Mouse (Mus musculus) midbrain, embryonic 12.5 days (tissue): ENCODE measurements around the gene Jade1. TPM values are rescaled to one million over a fixed set of nuclear protein-coding genes. Genes with fewer than 3 reads are reported as not detected.

Experiments
- ATAC-seq: fragments of 200-750 bp; cut with Nextera tagmentation; 2 replicates; pipeline ENCODE4 v1.8.0; 2017; ENCODE audit warnings: low read depth, moderate TSS enrichment, moderate library complexity; ENCODE audit not compliant: low FRiP score
- H3K27ac ChIP-seq: fragments of 300-500 bp; sonication (generic); replicated peaks from 2 replicates; pipeline ENCODE4 v1.5.1; 2016; ENCODE audit warnings: mild to moderate bottlenecking
- H3K27me3 ChIP-seq: fragments of 300-500 bp; sonication (generic); 2 replicates; pipeline ENCODE4 v1.6.1; 2016; ENCODE audit warnings: mild to moderate bottlenecking
- H3K36me3 ChIP-seq: fragments of 300-500 bp; sonication (generic); 2 replicates; pipeline ENCODE4 v1.6.1; 2016
- H3K4me1 ChIP-seq: fragments of 300-500 bp; sonication (generic); 2 replicates; pipeline ENCODE4 v1.6.1; 2016
- H3K4me2 ChIP-seq: fragments of 300-500 bp; sonication (generic); replicated peaks from 2 replicates; pipeline ENCODE4 v1.6.1; 2016; ENCODE audit warnings: mild to moderate bottlenecking, moderate library complexity
- H3K4me3 ChIP-seq: fragments of 300-500 bp; sonication (generic); 2 replicates; pipeline ENCODE4 v1.5.1; 2016; ENCODE audit warnings: mild to moderate bottlenecking
- H3K9ac ChIP-seq: fragments of 300-500 bp; sonication (generic); replicated peaks from 2 replicates; pipeline ENCODE4 v1.6.1; 2016; ENCODE audit warnings: mild to moderate bottlenecking, moderate library complexity
- H3K9me3 ChIP-seq: fragments of 300-500 bp; sonication (generic); 2 replicates; pipeline ENCODE4 v1.6.1; 2016; ENCODE audit warnings: mild to moderate bottlenecking
- WGBS: fragments of 180-500 bp; shearing (Covaris S2); methylation state at CpG from one replicate; pipeline ENCODE4 v1.1.7; 2016; 5-methylcytosine and 5-hydroxymethylcytosine counted together
- polyA plus RNA-seq: library from polyadenylated mRNA; unstranded; fragments of >200 nt; fragmentation: Nextera tagmentation; extraction: Ambion mirVana; gene quantifications from 2 replicates; pipeline ENCODE4 v1.2.1, GENCODE M21; 2016

Gene Jade1
- polyA plus RNA-seq, 1 experiment from 2014 or later: 19.5 TPM

DNA sequence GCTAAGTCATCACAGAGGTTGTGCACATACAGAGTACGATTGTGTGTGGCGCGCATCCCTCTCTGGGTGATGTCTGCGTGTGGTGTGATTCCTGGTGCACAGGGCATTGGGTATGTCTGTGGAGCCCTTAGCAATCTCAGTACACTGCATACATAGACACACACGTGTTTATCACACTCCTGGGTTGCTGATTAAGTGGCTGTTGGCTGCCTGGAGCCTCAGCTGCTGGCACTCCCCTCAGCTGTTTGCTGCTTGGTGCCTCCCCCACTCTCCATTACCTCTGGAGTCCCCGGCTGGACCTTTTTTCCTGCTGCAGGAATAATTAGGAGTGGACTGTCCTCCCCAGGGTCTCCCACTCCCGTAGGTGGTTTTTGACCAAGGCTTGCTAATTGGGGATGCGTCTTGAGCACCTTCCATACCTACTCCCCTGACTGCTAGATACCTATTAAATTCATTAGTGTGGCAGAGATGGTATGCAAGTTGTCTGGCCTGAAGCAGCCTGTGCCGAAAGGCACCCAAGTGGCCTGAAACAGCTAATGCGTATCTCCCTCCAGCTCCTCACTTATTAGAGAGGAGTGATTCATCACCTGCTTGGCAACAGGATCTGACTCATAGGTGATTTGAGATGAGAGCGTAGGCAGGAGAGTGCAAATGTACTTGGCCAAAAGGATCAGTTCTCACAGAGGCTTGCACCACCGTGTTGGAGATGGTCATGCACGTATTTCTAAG, 50.2 kb downstream of the Jade1 start:
- H3K27me3 ChIP-seq: no peaks in the 10 kb centered on the region
- peaks cover 16% of the 10 kb centered on the region for H3K4me1 ChIP-seq
- WGBS: 87% methylated on average over 13 of the region's 13 CpGs
- 0 out of 2 replicates have a peak overlapping the region, but pooled peaks have one; percentile 12 for H3K27ac ChIP-seq
- no peak overlapping the region for H3K9ac ChIP-seq
- no peak overlapping the region for H3K4me3 ChIP-seq
- H3K36me3 ChIP-seq: peaks cover 38% of the 10 kb centered on the region
- H3K9me3 ChIP-seq: no peaks in the 10 kb centered on the region
- ATAC-seq: peak; percentile 59
- H3K4me2 ChIP-seq: no peak overlapping the region

DNA sequence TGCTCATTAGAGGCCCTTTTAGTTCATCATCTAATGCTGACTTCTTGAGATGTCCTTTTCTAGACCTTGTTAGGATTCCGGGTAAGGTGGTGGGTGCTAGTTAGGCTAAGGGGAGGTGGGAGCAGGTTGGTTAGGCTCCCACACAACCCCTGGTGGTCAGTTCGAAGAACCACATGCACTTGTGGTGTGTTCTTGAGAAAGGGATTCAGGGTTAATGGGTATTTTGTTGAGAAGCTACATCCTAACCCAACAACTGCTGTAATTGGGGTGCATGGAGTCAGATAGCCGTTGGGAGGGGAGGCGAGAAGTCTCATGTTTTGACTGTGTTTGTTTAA, 50.8 kb downstream of the Jade1 start:
- H3K36me3 ChIP-seq: peaks cover 44% of the 10 kb centered on the region
- ATAC-seq: no peak
- no peaks in the 10 kb centered on the region for H3K27me3 ChIP-seq
- peaks cover 16% of the 10 kb centered on the region for H3K4me1 ChIP-seq
- H3K9ac ChIP-seq: no peak overlapping the region
- H3K4me2 ChIP-seq: no peak overlapping the region
- H3K27ac ChIP-seq: no peak overlapping the region
- H3K9me3 ChIP-seq: no peaks in the 10 kb centered on the region
- 88% methylated on average over 4 of the region's 4 CpGs for WGBS
- no peak overlapping the region for H3K4me3 ChIP-seq

DNA sequence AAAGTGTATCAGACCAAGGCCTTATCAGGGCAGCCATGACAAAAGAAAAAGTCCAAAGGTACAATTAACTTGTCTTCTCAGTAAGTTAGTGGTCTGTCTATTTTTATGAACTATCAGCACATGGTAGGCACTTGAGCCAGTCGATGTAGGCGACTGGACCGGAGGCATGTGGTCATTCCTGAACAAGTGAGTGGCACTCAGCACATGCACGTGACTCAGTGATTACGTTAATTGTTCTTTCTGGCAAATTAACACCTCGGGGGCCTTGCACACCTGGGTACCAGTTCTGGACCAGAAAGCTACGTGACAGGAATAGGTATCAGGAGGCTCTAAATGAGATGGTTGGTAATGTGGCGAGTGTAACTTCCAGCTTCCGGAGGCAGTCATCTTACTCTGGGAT, 51.5 kb downstream of the Jade1 start:
- no peaks in the 10 kb centered on the region for H3K9me3 ChIP-seq
- no peak overlapping the region for H3K4me2 ChIP-seq
- no peak overlapping the region for H3K9ac ChIP-seq
- H3K27me3 ChIP-seq: no peaks in the 10 kb centered on the region
- peaks cover 16% of the 10 kb centered on the region for H3K4me1 ChIP-seq
- WGBS: 88% methylated on average over 9 of the region's 9 CpGs
- no peak overlapping the region for H3K27ac ChIP-seq
- H3K36me3 ChIP-seq: peaks cover 51% of the 10 kb centered on the region
- ATAC-seq: no peak
- no peak overlapping the region for H3K4me3 ChIP-seq

DNA sequence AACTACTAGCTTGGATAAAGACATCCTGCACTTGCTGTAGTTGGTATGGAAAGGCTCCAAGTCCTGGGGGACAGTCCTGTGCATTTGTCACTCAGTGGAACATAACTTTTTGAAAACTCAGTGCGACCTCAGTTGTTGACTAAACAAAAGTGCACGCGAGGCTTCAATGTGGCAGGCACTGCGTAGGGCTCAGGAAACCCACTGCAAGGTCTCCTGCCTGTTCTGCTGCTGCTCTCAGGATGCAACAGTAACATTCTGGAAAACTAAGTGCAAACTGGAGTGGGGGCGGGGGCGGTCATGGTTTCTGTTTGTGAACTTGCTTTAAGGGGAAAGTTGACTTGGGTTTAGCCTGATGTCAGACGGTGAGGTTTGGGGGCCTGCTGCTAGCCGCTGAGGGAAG, 51.9 kb downstream of the Jade1 start:
- Histone ChIP-seq H3K4me1 (peaks cover 16% of the 10 kb centered on the region), H3K9me3 (no peaks in the 10 kb centered on the region), H3K9ac (no peak overlapping the region), H3K27me3 (no peaks in the 10 kb centered on the region), H3K36me3 (peaks cover 54% of the 10 kb centered on the region), H3K27ac (no peak overlapping the region), H3K4me3 (no peak overlapping the region), H3K4me2 (no peak overlapping the region)
- no peak for ATAC-seq
- 93% methylated on average over 8 of the region's 8 CpGs for WGBS

DNA sequence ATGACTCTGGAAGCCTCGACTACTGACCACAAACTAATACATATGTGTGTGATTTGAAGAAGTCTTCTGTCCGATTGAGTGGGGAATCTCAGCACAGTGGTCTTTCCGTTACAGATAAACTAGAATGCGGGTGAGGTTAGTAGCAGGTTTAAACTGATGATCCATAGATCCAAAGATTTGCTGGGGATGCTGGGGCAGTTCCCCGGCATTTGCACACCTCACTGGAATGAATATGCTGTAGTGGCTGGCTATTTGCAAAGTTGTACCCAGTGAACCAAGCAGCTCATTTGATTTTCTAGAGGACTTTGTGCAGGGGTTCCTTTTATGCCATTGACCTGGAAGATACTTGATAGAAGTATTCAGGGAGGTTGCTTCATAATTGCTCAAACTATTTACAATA, 53.5 kb downstream of the Jade1 start:
- Histone ChIP-seq H3K4me2 (no peak overlapping the region), H3K9ac (no peak overlapping the region), H3K36me3 (peaks cover 65% of the 10 kb centered on the region), H3K4me1 (peaks cover under 1% of the 10 kb centered on the region), H3K9me3 (no peaks in the 10 kb centered on the region), H3K4me3 (no peak overlapping the region), H3K27ac (no peak overlapping the region), H3K27me3 (no peaks in the 10 kb centered on the region)
- 93% methylated on average over 5 of the region's 5 CpGs for WGBS
- no peak for ATAC-seq

DNA sequence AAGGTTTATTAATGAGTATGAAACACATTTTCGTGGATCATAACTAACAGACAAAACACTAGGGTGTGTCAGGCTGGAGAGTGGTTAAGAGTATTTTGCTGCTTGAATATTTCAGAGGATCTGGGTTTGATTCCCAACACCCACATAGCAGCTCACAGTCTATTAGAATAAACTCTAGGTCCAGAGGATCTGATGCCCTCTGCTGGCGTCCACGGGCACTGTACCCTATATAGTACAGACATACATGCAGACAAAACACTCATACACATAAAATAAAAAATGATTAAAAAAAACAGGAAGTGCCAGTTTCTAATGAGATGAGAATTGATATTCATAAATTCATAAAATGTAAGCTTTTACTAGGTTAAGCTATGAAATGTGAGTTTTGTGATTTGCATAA, 56.7 kb downstream of the Jade1 start:
- no peak for ATAC-seq
- no peaks in the 10 kb centered on the region for H3K4me1 ChIP-seq
- no peaks in the 10 kb centered on the region for H3K27me3 ChIP-seq
- no peak overlapping the region for H3K27ac ChIP-seq
- no peak overlapping the region for H3K9ac ChIP-seq
- peaks cover 48% of the 10 kb centered on the region for H3K36me3 ChIP-seq
- no peak overlapping the region for H3K4me3 ChIP-seq
- H3K9me3 ChIP-seq: no peaks in the 10 kb centered on the region
- H3K4me2 ChIP-seq: no peak overlapping the region
- WGBS: 92% methylated on average over 3 of the region's 3 CpGs

DNA sequence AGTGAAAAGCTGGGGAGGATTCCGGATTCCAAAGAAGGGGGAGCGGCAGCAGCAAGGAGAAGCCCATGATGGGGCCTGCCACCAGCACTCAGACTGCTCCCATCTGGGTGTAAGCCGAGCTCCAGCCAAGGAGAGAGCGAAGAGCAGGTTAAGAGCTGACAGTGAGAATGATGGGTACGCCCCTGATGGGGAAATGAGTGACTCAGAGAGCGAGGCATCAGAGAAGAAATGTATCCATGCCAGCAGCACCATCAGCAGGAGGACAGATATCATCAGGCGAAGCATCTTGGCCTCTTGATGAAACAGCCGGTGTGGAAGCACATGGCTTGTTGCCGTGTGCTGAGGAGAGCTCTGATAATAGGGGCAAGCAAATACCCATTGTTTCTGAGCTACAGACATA, 58.2 kb downstream of the Jade1 start:
- Histone ChIP-seq H3K36me3 (peaks cover 45% of the 10 kb centered on the region), H3K27ac (no peak overlapping the region), H3K4me3 (no peak overlapping the region), H3K27me3 (no peaks in the 10 kb centered on the region), H3K9me3 (no peaks in the 10 kb centered on the region), H3K9ac (no peak overlapping the region), H3K4me2 (no peak overlapping the region), H3K4me1 (no peaks in the 10 kb centered on the region)
- no peak for ATAC-seq
- 94% methylated on average over 9 of the region's 9 CpGs for WGBS

DNA sequence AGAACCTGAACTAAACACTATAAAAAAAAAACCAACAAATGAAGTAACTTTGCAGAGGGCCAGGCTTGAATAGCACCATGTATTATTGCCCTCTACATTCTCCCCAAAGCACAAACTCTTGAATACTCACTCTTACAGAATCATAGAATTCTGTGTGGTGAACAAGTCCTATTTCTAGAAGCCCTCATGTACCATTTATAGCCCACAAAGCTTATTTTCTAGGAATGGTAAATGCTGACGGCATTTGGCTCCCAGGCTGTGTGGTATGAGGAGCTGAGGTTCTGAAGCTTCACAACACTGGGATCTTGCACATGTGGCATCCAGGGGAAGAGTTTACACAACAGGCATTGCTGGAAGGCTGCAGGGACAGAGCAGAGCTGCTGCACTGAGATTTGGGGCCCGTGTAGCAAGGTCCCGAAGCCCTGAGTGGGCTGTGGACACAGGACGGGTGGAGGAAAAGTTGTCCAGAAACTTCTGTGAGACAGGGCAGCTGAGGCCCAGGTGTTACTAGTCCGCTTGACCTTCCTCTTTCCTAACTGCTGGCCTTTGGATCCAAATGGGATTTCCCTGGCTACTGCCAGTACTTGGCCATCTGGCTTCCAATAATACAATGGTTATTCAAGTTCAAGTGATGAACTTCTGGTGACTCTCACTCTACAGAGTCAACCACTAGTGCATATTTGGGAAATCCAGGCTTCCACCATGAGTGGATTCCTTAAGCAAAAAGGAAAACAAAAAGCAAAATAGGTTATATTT, 58.9 kb downstream of the Jade1 start:
- Histone ChIP-seq H3K36me3 (peaks cover 44% of the 10 kb centered on the region), H3K4me3 (no peak overlapping the region), H3K4me2 (no peak overlapping the region), H3K9ac (no peak overlapping the region), H3K27ac (no peak overlapping the region), H3K4me1 (no peaks in the 10 kb centered on the region), H3K27me3 (no peaks in the 10 kb centered on the region), H3K9me3 (no peaks in the 10 kb centered on the region)
- ATAC-seq: no peak
- 93% methylated on average over 5 of the region's 5 CpGs for WGBS

DNA sequence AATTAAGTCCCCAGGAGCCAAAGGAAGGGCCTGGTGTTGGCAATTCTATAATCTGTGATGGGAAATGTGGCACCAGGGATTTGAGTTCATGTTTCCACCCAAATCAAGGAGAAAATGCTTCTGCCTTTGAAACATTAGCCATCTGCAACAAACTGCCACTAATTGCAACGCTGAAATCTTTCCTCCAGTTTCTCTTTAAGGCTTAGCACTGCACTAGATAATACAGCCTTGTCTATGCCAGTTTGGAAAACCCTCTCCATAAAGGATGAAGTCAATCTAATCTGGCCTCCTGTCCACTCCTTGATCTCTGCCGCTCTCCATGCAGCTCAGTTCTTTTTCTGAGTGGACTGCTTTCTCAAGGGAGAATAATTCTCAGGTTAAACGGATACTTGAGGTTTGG, 62.5 kb downstream of the Jade1 start:
- H3K4me1 ChIP-seq: no peaks in the 10 kb centered on the region
- WGBS: 74% methylated on average over 3 of the region's 3 CpGs
- no peak overlapping the region for H3K4me2 ChIP-seq
- no peaks in the 10 kb centered on the region for H3K27me3 ChIP-seq
- H3K9me3 ChIP-seq: no peaks in the 10 kb centered on the region
- no peak overlapping the region for H3K9ac ChIP-seq
- H3K27ac ChIP-seq: no peak overlapping the region
- peaks cover 15% of the 10 kb centered on the region for H3K36me3 ChIP-seq
- no peak for ATAC-seq
- H3K4me3 ChIP-seq: no peak overlapping the region

DNA sequence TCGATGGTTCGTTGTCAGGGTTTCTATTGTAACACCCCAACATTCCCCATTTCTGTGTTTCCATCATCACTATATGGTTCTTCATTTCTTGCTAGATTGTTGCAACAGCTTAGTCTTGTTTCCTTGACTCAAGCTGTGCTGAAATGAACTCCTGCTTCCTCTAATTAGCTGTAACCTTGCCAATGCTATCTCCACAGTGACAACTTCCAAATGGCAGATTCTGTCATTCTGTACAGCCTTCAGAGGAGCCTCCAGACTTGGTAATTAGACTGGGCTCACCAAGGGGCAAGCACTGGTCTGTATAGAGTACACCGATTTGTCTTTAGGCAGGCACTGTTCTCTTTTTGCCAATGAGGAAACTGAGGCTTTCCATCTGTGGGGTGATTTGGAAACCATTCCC, 63.0 kb downstream of the Jade1 start:
- no peak overlapping the region for H3K9ac ChIP-seq
- H3K27me3 ChIP-seq: no peaks in the 10 kb centered on the region
- 87% methylated on average over 3 of the region's 3 CpGs for WGBS
- H3K27ac ChIP-seq: no peak overlapping the region
- H3K36me3 ChIP-seq: peaks cover 10% of the 10 kb centered on the region
- no peak overlapping the region for H3K4me2 ChIP-seq
- H3K9me3 ChIP-seq: no peaks in the 10 kb centered on the region
- no peak for ATAC-seq
- H3K4me1 ChIP-seq: no peaks in the 10 kb centered on the region
- H3K4me3 ChIP-seq: no peak overlapping the region

DNA sequence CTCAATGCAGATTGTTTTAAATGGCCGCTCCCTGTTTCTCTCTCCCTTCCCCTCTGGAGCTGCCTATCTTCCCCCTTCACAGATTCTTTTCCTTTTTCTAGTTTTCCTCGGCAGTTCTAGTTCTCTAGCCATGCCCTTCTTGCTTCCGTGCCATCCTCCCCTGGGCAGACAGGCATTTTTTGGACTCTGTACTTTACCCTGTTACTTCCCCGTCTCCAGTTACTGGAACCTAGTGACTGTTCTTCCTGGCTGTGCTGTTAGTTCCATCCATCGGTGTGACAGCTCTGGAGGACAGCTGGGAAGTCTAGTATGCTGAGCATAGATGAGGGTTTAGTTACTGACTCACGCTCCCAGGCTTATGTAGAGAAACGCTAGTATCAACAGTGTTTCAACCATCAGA, 65.4 kb downstream of the Jade1 start:
- H3K36me3 ChIP-seq: no peaks in the 10 kb centered on the region
- H3K4me3 ChIP-seq: no peak overlapping the region
- H3K4me1 ChIP-seq: no peaks in the 10 kb centered on the region
- 93% methylated on average over 7 of the region's 7 CpGs for WGBS
- no peak overlapping the region for H3K27ac ChIP-seq
- H3K4me2 ChIP-seq: no peak overlapping the region
- H3K9ac ChIP-seq: no peak overlapping the region
- H3K27me3 ChIP-seq: no peaks in the 10 kb centered on the region
- no peak for ATAC-seq
- no peaks in the 10 kb centered on the region for H3K9me3 ChIP-seq

DNA sequence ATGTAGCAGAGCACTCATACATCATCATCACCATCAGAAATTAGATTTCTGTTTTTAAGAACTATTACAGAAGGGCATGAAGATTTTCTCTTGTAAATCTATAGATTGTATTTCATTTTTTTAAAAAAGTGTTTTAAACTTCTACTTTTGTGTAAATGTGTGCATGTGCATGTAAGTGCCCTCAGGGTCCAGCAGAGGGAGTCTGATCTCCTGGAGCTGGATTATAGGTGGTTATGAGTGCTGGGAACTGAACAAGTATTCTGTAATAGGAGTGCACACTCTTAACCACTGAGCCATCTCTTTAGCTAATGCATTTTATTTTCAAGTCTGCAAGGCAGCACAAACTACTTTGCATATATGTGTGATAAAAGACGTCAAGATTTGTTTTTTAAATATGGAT, 100.1 kb downstream of the Jade1 start:
- Histone ChIP-seq H3K9ac (no peak overlapping the region), H3K27me3 (no peaks in the 10 kb centered on the region), H3K27ac (no peak overlapping the region), H3K4me2 (no peak overlapping the region), H3K4me1 (no peaks in the 10 kb centered on the region), H3K36me3 (peaks cover 25% of the 10 kb centered on the region), H3K9me3 (no peaks in the 10 kb centered on the region), H3K4me3 (no peak overlapping the region)
- 95% methylated on average over 1 of the region's 1 CpGs for WGBS
- no peak for ATAC-seq
